ENCODE assay signal across 8 mouse cellular contexts in the genomic region with DNA sequence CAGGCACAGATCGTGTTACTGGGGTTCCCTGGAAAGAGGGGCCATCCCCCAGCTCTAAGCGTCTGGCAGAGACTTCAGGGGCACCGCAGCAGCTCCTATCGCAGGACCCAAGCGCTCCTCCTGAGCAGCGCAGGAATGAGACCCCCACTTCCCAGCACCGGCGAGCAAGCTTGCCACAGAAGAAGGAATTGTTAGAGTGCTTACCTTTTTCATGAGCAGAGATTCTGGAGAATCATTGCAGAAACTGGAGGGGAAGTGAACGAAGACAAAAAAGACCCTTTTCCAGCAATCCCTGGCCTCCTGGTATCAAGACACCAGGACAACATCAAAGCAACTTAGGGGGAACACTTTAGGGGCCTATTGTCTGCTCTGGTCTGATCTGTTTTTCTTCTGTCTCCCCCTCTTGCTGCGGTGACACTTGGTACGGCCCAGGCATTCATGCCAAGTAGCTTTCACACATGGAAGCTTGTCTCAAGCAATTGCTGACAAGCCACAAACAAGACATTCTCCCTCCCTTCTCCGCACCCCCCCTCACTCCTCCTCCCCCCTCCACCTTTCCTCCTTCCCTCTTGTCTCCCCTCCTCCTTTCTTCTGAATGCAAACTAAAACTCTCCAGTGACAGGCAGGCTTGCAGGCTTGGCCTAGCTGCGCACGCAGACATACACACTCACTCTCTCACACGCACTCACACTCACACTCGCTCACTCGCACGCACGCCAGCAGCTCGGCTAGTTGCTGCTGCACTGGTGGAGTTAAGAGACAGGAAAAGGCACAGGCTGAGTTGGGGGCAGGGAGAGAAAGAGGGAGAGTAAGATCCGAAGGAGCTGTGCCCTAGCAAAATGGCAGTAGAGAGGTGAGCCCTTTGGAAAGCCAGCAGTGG. TPM values are rescaled to one million over a fixed set of nuclear protein-coding genes. Genes with fewer than 3 reads are reported as not detected.
DNase-seq lines count a peak whose midpoint lies in the region; ATAC-seq and TF ChIP-seq lines count a peak whose summit lies in the region.

A gene (minus strand): TSS at position 365 of the 880 bp plus-strand sequence.

- peak; percentile 84 for ATAC-seq in lung, embryonic 15.5 days (ENCODE audit: borderline replicate concordance, extremely low read depth, low FRiP score, low TSS enrichment)

- peaks cover 13% of the 10 kb centered on the region for H3K4me1 ChIP-seq in cerebellum, adult 2 months (ENCODE audit: control insufficient read depth, insufficient read depth, low read length)
- H3K4me1 ChIP-seq in hindbrain, embryonic 10.5 days (replicated peaks) = peaks cover 51% of the 10 kb centered on the region
- H3K4me1 ChIP-seq in lung, embryonic 15.5 days = peaks cover 21% of the 10 kb centered on the region

- no peaks in the 10 kb centered on the region for H3K27me3 ChIP-seq in cerebellum, adult 2 months (ENCODE audit: control insufficient read depth, insufficient read depth, low read length)
- H3K27me3 ChIP-seq in hindbrain, embryonic 10.5 days (ENCODE audit: insufficient read depth, poor library complexity, severe bottlenecking) = no peaks in the 10 kb centered on the region
- H3K27me3 ChIP-seq in lung, embryonic 15.5 days = no peaks in the 10 kb centered on the region

- peak; percentile 86 for DNase-seq in MN1 (ENCODE audit: low spot score)
- DNase-seq in cerebellum, adult 2 months = peak; percentile 91
- DNase-seq in frontal cortex, adult 2 months (ENCODE audit: extremely low spot score in 1 of 2, low spot score in 1 of 2) = peak; percentile 82 to 92
- DNase-seq in hindbrain, embryonic 10.5 days (ENCODE audit: low spot score) = peak; percentile 94
- peak; percentile 81 for DNase-seq in layer of hippocampus, adult 9-10 months (ENCODE audit: low spot score)
- peak; percentile 77 for DNase-seq in ovary, adult 18-20 months (ENCODE audit: low spot score)
- DNase-seq in thymus, postnatal 10 days (ENCODE audit: low spot score in 2 of 2) = peak; percentile 64 to 66

- peak within 1 kb of the TSS; percentile 67 for H3K4me3 ChIP-seq in cerebellum, adult 2 months (replicated peaks; ENCODE audit: insufficient read depth, low read depth, low read length)
- H3K4me3 ChIP-seq in hindbrain, embryonic 10.5 days = peak within 1 kb of the TSS; percentile 80
- peak within 1 kb of the TSS; percentile 59 for H3K4me3 ChIP-seq in lung, embryonic 15.5 days

- TF ChIP-seq POLR2A in cerebellum, adult 2 months (IDR thresholded peaks at IDR 0.05; ENCODE audit: borderline replicate concordance, insufficient read depth, low read length) = peak; percentile 53

- H3K9ac ChIP-seq in lung, embryonic 15.5 days = peak within 1 kb of the TSS; percentile 84

- WGBS in cerebellum, adult 2 months = under 1% methylated on average over 21 of the region's 21 CpGs
- under 1% methylated on average over 21 of the region's 21 CpGs for WGBS in hindbrain, embryonic 10.5 days
- 1% methylated on average over 21 of the region's 21 CpGs for WGBS in lung, embryonic 15.5 days

- H3K4me2 ChIP-seq in lung, embryonic 15.5 days = peak within 1 kb of the TSS; percentile 68

- no peaks in the 10 kb centered on the region for H3K36me3 ChIP-seq in hindbrain, embryonic 10.5 days
- no peaks in the 10 kb centered on the region for H3K36me3 ChIP-seq in lung, embryonic 15.5 days

- peaks cover 3% of the 10 kb centered on the region; the same call in 1 of the 2 replicates for H3K9me3 ChIP-seq in hindbrain, embryonic 10.5 days
- no peaks in the 10 kb centered on the region for H3K9me3 ChIP-seq in lung, embryonic 15.5 days

- TF ChIP-seq CTCF in cerebellum, adult 2 months (IDR thresholded peaks at IDR 0.05; ENCODE audit: borderline replicate concordance, insufficient read depth, low read depth, low read length) = no peak

- H3K27ac ChIP-seq in cerebellum, adult 2 months (ENCODE audit: insufficient read depth, low read length) = peak within 1 kb of the TSS; percentile 72
- H3K27ac ChIP-seq in hindbrain, embryonic 10.5 days = peak within 1 kb of the TSS; percentile 98
- peak within 1 kb of the TSS; percentile 97 for H3K27ac ChIP-seq in lung, embryonic 15.5 days

RNA-seq across cellular contexts. Expression of the gene that starts here (rescaled TPM):
- 22.7 and 22.9 TPM in 2 replicates for polyA plus RNA-seq in cerebellum, adult 2 months (2012; rRNA removed)
- polyA plus RNA-seq in frontal cortex, adult 2 months (2012; rRNA removed) = 19.3 and 20.7 TPM in 2 replicates
- polyA plus RNA-seq in hindbrain, embryonic 10.5 days (2016; fragmentation: Nextera tagmentation; extraction: Ambion mirVana) = 52.3 and 71.6 TPM in 2 replicates
- 44.1 and 46.7 TPM in 2 replicates for polyA plus RNA-seq in lung, embryonic 15.5 days (2015; fragmentation: Nextera tagmentation; extraction: Ambion mirVana)

Comparison
In these comparisons a context has a peak if more than half of its experiments do, and no peak if none do; other contexts are left out.
1. Peak in every context shown above with its lines: DNase-seq, ATAC-seq, H3K4me3 ChIP-seq and H3K27ac ChIP-seq.